Mouse (Mus musculus): ENCODE measurements around the gene Ier2.
"Not testable (repeated sequence)": the region's sequence is repeated elsewhere in the genome, so short reads cannot be mapped to it uniquely, and the experiment has no call there.

Ier2 gene

DNA sequence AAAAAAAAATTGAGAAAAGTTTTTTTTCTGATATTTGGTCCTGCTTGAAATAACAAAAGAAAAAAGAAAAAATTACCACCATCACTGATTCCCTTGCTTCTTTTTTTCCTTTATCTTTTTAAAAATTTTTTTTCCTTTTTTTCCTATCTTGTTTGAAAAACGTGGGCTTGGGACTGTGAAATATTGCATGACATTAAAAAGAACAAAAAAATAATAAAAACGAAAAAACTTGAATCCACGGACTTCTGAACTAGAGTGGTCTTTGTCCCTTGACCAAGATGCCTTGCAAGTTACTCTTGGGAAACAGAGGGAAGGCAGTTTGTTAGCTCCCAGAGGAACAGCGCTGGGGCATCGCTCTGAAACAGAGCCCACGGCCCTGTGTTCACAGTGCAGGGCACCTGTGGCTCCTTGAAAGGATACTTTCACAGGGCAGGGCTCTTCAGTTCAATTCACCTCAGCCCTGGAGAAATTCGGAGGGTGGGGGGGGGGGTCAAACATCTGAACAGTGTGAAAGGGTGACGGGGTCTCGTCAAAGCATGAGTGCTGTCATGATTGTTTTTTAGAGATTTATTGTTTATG is 22.6 kb downstream of the Ier2 start:
- no peak for DNase-seq (ENCODE audit: low read depth, low spot score)

GRCm38 (mm10) chr8:84639162-84640009 is 23.3 kb downstream of the Ier2 start:
- DNase-seq (ENCODE audit: low read depth, low spot score) = peak; percentile 93

DNA sequence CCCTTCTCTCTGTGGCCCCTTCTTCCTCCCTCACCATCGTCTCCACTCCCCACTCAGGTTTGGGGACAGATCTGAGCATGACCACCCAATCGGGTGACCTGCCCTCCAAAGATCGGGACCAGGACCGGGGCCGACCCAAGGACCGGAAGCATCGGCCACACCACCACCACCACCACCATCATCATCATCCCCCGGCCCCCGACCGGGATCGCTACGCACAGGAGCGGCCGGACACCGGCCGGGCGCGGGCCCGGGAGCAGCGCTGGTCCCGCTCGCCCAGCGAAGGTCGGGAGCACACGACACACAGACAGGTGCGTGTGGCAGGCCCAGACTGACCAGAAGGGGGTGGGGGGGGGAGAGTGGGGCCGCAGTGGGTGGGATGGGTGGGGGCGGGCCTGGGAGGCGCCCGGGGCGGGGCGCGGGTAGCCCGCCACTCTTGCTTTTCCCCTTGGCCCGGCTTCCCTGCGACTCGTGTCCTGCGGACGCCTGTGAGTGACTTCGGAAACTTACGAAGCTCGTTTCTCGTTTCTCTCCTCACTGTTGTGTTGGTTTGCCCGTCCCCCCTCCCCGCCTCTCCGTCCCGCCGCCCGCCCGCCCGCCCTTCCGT is 24.0 kb downstream of the Ier2 start:
- no peak for DNase-seq (ENCODE audit: low read depth, low spot score)

DNA sequence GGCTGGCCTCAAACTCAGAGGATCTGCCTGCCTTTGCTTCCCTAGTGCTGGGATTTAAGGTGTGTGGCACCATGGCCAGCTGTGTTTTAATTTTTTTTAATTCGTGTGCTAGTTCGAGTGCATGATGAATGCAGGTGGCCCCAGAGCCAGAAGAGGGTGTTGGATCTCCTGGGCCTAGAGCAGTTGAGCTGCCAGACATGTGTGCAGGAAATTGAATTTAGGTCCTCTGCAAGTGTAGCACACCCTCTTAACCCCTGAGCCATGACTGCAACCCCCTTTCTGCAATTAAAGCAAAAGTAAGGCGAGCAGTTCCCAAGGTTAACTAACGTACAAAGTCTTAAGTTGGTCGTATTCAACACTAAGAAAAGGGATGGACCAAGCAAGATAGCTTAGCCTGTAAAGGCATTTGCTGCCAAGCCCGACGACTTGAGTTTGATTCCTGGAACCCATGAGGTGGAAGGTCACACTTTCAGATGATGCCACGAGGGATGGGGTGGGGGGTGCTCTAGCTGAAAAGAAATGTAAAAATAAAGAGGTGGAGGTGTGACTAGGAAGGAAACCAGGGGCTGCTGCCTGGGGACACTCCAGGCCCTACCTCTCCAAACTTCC is 24.6 kb downstream of the Ier2 start:
- DNase-seq (ENCODE audit: low read depth, low spot score) = no peak

DNA sequence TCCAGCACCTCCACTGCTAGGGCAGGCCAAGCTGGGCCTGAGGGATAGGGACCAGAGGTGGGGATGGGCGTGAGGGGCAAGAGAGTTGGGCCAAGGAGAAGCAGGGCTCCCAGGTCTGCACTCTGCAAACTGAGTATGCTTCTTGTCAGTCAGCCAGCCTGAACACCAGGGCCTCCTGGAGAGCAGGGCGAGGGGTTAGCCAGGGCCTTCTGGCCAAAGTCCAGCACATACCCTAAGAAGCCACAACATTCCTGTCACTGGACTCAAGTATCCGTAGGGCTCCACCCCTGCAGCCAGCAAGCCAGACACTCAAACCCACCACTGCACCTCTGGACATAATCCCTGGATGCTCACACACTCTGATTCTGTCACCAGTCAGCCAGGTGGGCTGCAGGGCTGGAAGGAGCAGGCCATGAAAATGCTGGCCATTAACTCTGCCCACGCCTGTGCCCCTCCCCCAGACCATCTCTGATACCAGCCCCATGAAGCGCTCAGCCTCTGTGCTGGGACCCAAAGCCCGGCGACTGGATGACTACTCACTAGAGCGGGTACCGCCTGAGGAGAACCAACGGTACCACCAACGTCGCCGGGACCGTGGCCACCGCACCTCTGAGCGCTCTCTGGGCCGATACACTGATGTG is 26.5 kb downstream of the Ier2 start:
- no peak for DNase-seq (ENCODE audit: low read depth, low spot score)

DNA sequence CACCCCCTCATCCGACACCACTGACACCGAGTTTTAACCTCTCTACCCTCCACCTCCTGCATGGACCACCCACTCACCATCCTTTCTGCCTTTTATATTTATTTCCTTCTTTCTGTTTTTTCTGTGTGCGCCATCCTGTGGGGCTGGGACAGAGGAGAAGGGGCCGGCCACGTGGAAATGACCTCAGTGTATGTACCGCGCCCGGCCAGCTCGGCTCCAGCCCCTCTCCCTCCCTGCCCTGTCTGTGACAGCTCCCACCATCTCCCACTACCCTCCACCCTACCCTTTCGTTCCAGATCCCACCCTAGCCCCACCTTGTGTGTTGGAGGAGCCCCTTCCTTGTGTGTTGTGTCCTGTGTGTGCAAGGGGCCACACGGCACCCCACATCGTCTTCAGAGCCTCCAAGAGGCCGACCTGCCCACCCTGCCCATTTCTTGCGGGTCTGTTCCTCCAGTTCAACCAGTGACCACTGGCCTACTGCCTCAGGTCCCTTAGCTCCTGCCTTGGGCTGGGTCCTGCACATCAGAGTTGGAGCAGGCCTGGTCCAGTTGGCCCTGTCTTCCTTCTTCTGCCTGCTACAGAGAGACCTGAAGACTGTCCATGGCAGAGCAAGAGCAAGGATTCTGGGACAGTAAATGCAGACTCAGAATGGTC is 27.1 kb downstream of the Ier2 start:
- no peak for DNase-seq (ENCODE audit: low read depth, low spot score)

DNA sequence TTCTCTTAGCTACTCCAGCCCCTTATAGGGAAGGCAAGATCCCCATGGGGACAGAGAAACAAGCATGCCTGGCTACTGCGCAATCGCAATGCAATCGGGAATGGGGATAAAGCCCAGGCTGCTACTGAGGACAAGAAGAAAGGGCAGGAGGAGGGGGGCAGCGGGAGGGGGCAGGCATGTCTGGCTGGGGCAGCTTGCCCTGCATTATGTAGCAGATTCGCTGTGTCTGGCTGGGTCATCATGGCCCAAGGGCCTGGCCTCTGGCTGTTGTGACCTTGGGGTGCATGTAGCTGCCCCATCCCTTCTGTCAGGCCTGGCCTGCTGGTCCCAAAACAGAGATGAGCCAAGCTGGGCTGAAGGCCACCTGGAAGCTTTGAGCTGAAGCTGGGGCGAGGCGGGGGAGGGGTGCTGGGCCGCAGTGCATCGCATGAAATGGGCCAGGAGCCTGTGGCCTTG is 27.8 kb downstream of the Ier2 start:
- DNase-seq (ENCODE audit: low read depth, low spot score) = peak; percentile 85

DNA sequence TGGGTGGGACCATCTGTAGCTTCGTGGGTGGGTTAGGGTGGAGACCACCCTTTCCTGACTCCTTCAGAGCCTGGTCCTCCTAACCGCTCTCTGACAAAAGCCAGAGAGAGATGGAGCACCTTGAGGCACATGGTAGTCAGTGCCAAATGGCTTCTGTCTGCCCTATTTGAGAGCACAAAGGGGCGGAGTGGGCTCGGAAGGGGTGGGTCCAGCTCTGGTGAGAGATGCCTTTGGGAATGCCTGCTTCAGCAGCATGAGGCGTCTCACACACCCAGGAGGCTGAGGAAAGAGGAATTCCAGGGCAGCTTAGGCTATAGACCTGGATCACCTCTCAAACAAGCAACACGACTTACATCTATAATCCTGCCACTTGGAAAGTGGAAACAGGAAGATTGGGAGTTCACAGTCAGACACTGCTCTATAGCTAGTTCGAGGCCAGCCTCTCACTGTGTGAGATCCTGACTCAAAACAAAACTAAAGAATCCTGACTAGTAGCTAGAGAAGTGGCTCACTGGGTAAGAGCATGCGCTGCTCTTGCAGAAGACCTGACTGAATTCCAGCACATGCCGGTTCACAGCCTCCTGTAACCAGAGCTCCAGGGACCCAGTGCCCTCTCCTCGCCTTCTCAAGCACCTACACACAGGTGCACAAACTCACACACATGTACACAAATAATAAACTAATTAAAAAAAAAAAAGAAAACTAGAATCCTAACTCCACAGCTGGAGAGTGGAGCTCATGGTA is 28.6 kb downstream of the Ier2 start:
- no peak for DNase-seq (ENCODE audit: low read depth, low spot score)

DNA sequence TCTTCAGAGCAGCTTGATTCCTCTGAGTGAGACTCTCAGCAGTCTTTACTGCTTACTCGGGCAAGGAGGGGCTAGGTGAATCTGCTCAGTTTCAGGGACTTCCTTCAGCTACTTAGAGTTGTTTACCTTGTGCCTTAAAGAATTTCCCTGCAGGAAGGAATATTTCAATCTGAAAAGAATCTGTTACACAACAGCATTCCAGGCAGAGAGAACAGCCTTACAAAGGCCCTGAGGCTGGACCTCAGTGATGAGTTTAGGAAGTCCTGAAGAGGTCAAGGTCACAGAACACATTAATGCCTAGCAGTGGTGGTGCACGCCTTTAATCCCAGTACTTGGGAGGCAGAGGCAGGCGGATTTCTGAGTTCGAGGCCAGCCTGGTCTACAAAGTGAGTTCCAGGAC is 30.8 kb downstream of the Ier2 start:
- DNase-seq (ENCODE audit: low read depth, low spot score) = no peak

- DNase-seq (ENCODE audit: low read depth, low spot score) = no peak
Observed at GRCm38 (mm10) chr8:84630145-84630544, 32.5 kb downstream of the Ier2 start.

DNA sequence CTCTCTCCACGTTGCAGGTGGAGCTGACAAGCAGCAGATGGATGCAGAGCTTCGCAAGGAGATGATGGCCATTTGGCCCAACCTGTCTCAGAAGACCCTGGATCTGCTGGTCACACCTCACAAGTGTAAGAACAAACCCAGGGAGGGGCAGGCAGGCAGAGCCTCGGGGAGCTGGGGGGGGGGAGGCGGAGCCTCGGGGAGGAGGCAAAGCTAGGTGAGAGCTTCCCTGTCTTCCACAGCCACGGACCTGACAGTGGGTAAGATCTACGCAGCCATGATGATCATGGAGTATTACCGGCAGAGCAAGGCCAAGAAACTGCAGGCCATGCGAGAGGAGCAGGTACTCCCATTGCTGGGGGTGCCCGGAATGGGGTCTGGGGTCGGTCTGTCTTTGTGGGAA is 33.1 kb downstream of the Ier2 start:
- no peak for DNase-seq (ENCODE audit: low read depth, low spot score)

DNA sequence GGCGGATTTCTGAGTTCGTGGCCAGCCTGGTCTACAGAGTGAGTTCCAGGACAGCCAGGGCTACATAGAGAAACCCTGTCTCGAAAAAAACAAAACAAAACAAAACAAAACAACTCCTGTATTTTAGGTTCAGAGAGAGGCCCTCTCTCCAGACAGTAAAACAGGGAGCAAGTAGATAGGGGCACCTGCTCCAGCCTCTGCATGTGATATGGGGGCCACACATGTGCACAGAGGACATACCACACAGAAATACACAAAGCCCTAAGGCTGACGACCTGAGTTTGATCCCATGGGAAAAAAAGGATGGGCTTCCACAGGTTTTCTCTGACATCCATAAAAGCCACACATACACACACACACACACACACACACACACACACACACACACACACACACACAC is 39.2 kb downstream of the Ier2 start:
- not testable (repeated sequence) for DNase-seq (ENCODE audit: low read depth, low spot score)

DNA sequence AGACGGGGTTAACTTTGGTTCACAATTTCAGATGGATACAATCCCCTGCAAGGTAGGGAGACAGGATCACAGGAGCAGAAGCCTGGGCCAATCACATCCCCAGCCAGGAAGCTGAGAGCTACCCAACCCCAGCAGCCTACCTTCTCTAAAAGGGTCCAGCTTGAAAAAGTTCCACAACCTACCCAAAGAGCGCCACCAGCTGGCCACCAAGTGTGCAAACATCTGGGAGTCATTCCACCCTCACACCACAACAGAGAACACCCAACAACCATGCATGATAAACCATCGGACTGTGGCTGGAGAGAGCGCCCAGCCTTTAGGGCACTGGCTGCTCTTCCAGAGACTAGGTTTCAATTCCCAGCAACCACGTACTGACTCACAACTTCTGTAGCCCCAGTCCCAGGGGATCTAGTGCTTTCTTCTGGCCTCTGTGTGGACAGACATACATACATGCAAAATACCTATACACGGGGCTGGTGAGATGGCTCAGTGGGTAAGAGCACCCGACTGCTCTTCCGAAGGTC is 41.5 kb downstream of the Ier2 start:
- DNase-seq (ENCODE audit: low read depth, low spot score) = no peak

DNA sequence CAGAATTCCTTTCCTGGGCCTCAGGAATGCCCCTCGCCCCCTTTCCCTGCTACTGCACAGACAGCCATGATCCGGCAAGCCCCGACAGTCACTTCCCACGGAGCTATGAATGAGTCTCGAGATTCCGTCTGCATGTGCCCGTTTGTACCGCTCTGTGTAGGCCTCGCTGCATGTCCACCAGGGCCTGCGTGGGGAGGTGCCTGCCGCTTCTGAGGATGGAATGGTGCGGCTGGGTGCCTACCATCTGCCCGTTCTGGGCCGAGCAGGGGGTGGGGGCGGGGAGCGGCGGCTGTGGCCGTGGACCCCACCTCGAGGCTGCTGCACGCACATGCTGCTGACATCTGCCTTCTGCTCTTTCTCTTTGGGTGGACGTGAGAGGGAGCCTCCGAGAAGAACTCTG is 45.6 kb downstream of the Ier2 start:
- DNase-seq (ENCODE audit: low read depth, low spot score) = no peak

GRCm38 (mm10) chr8:84615666-84616485 is 46.8 kb downstream of the Ier2 start:
- no peak for DNase-seq (ENCODE audit: low read depth, low spot score)

DNA sequence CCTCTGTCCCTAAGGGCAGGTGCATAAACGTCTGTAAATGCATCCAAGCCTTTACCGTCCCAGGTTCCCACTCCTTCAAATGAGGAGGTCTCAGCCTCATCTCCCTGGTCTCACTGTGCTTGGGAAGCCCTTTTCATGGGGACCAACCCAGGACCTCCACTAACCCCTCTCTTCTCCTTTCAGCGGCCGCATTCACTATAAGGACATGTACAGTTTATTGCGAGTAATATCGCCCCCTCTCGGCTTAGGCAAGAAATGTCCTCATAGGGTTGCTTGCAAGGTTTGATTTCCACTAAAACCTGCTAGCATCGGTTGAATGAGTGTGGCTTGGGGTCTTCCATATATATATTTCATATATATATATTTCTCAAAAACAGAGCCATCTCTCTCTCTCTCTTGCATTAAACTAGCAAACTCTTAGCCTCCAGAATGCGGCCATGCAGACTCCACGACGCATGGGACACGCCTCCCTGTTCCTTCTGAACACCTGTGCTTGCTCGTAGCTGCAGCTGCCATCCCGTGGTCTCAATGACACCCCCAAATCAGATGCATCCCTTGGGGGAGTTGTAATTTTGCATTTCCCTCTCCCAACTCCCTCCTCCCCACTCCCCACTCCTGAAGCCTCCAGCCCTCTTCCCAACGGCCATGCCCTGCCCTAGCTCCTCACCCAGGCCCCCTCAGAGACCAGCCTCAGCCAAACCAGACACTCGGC is 48.0 kb downstream of the Ier2 start:
- DNase-seq (ENCODE audit: low read depth, low spot score) = no peak

All from skeletal muscle tissue, adult 2 months (tissue).